Mouse (Mus musculus) adrenal gland, adult 8-10 months (tissue): ENCODE measurements at regions not wholly inside any gene's neighbourhood (a gene's known extent, or its start where the extent isn't known, plus 50 kb on each side); places are given as distances from the start of the nearest gene placed in this dataset.

Source experiments
- DNase-seq: peaks from one replicate; pipeline ENCODE4 v3.0.0; 2022

DNA sequence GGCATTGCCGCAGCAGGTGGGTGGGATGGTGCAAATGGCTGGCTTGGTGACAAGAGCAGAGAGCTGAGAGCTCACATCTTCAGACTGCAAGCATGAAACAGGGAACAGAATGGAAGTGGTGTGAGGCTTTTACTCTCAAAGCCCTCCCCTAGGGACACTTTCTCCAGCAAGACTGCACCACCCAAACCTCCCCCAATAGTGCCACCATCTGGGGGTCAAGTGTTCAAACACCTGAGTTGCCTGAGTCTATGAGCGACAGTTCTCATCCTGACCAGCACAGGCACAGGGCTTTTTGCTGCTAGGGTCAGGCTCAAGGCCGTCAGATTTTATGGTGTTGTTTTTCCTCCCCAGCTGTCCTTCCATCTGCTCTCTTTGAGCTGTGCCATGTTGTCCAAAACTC is 337.9 kb upstream of the Eif4g2 start:
- no peak for DNase-seq

DNA sequence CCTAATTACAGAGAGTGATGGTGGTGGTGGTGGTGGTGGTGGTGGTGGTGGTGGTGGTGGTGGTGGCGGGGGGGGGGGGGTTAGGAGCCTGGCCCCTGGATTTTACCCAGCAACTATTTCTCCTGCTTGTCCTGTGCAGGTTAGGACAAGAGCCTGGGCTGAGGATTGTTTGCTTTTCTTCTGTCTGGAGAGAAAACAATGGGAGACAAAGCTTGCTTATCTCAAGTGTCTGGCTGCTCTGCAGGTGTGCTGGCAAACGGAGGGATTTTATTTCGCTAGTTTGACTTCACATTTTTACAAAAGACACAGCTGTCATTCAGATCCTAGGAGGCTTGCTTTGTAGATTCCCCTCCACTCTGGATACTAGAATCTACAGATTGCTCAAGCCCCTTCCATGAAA is 334.9 kb upstream of the Eif4g2 start:
- no peak for DNase-seq

GRCm38 (mm10) chr7:111416061-111416460 is 333.2 kb upstream of the Eif4g2 start:
- DNase-seq: no peak

DNA sequence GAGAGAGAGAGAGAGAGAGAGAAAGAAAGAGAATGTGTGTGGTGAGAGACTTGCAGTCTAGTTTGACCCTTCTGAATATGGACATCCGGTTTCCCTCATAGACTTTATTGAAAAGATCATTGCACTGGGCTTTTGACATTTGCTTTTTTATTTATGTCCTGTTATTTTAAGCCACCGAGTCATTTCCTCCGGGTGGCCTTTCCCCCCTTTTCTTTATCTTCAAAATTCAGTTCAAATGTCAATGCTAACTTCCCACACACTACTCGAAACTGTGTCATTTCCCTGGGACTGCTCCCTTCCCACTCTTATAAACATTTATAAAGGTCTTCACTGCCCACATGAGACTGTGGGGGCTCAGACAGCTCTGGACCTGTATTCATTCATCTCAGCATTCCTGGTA is 330.9 kb upstream of the Eif4g2 start:
- DNase-seq: peak; percentile 11

GRCm38 (mm10) chr7:111412957-111413356 is 330.1 kb upstream of the Eif4g2 start:
- no peak for DNase-seq

- no peak for DNase-seq
Observed at GRCm38 (mm10) chr7:111411386-111411960, 328.6 kb upstream of the Eif4g2 start.

- DNase-seq: no peak
Observed at GRCm38 (mm10) chr7:111395972-111396371, 313.1 kb upstream of the Eif4g2 start.

GRCm38 (mm10) chr7:111395111-111395510 is 312.3 kb upstream of the Eif4g2 start:
- no peak for DNase-seq

GRCm38 (mm10) chr7:111393846-111394245 is 311.0 kb upstream of the Eif4g2 start:
- no peak for DNase-seq

- no peak for DNase-seq
Observed at GRCm38 (mm10) chr7:111389690-111390089, 306.9 kb upstream of the Eif4g2 start.

- DNase-seq: no peak
Observed at GRCm38 (mm10) chr7:111374534-111374933, 291.7 kb upstream of the Eif4g2 start.

DNA sequence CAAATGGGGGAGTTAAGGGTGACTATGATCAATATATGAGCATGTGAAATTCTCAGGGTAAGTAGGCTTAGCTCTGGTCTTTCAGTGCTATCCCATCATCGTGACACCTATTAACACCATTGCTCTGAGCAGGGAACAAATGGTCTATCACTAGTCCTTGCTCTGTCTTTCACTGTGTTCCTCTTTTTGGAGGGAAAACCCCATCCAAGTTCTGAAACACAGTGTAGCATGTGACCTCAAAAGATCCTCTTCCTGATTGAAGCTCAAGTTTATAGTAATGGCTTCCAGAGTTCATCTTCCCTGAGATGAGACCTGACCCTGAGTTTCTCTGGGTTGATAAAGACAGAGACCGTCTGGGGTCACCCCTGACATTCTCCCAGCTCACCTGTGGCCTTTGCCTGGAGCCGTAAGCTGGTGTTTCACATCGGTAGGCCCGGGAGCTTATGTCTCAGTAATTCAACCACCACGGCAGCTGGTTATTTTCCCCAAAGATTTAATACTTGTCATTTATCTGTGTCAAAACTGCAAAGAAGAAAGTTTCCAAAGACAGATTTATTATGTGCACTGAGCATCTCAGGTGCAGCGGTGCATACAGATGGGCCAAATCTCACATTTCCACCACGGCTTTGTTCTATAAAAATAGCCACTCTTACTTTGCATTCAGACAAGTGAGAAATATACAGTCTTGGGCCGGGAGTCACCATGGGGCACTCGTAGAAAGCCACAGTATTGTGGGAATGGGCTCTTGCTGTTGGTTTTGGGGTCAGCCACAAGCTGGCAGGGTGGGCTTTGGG is 290.7 kb upstream of the Eif4g2 start:
- DNase-seq: no peak

- DNase-seq: peak; percentile 85
Observed at GRCm38 (mm10) chr7:111370421-111370887, 287.6 kb upstream of the Eif4g2 start.

GRCm38 (mm10) chr7:111368296-111369004 is 285.6 kb upstream of the Eif4g2 start:
- DNase-seq: no peak

- no peak for DNase-seq
Observed at GRCm38 (mm10) chr7:111366951-111367653, 284.3 kb upstream of the Eif4g2 start.

GRCm38 (mm10) chr7:111365384-111365783 is 282.6 kb upstream of the Eif4g2 start:
- no peak for DNase-seq

DNA sequence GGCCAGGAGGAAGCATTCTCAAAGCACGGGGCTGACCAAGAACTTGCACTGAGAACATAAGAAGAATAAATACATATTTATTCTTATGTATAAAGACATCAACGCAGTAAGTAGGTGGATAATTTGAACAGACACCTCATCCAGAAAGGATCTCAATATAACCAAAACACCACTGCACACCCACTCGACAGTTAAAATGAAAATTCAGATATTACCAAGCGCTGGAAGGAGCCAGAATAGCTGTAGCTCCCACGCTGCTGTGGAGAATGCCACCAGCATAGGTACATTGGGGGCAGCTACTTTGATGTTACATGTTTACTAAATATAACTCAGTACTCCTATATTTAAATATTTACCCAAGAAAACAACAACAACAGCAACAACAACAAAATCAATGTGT is 280.4 kb upstream of the Eif4g2 start:
- DNase-seq: no peak

DNA sequence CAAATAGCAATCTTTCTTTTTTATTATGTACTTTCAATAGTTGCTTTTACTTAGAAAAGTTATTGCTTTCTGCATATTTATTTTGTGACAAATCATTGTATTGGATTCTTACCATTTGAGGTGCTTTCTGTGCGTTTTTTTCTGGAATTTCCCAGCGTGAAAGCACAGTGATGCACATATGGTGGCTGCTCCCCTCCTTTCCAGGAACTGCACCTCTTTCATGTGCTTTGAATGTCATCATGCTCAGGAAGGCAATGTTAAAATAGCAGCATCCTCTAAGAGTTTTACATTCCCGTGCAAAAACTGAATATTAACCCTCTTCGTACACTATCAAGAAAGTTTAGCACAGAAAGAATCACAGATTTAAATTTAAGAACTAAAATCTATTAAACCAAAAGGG is 279.8 kb upstream of the Eif4g2 start:
- no peak for DNase-seq

- DNase-seq: no peak
Observed at GRCm38 (mm10) chr7:111355088-111355656, 272.3 kb upstream of the Eif4g2 start.

DNA sequence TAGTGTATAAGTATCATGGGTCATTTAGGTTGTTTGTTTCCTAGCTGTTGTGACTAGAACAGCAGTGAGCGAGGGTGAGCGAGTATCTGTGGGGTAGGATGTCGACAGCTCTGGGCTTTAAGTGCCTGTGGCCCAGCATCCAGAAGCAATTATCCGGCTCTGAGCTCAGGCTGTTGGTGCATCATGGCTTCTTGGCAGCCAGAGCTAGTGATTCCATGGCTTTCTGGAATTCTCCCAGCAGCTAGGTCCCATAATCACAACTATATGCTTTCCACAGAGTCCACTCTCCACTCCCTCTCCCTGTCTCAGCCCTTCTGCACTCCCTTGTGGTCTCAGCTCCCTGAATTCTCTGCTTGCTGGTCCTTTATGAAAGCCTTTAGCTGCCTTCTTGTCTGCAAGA is 271.2 kb upstream of the Eif4g2 start:
- no peak for DNase-seq

DNA sequence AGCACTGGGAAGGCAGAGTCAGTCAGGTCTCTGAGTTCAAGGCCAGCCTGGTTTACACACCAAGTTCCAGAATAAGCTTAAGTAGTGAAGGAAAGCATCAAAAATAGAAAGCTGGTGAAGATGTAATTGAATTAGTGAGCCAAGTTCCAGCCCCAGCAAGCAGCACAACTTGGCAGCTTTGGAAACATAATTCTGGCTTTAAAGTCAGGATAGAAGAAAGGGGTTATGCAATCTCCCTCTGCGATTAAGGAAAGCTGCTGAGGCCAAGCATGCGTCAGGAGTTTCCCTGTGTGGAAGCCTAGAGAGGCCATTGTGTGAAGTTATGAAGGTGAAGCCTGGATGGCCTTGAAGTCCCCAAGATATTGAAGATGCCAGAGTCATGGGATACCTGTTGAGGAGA is 269.3 kb upstream of the Eif4g2 start:
- DNase-seq: no peak

DNA sequence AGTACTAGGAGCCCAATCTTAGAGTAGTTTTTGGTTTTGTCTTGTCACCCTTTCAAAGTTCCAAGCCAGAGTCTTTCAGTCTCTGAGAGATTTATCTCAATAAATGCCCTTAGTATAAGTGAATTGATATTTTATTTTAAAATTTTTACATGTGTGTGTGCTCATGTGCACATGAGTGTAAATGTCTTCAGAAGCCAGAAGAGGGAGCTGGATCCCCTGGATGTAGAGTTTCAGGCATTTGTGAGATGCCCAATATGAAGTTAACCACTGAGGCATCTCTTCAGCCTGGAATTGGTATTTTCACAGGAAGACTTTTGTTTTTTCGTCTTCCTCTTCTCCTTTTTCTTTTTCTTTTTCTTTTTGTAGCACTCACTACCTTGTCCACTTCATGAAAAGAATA is 262.3 kb upstream of the Eif4g2 start:
- DNase-seq: no peak

DNA sequence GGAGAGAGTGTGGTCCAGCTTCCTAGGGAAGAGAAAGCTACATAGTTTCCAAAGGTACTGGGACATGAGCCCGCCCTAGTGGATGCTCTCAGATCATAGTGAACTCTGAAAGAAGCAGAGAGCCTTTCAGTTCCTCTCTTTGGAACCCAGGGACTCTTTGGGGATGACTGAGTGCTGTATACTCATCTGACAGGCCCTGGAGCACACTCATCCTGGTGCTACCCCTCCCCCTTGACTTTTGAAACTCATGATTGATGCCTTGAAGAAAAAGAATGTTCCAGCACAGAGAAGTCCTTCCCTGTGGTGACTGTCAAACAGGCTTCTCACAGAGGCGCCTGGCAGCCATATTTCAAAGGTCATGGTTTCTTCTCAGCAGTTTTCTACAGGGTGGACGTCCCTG is 254.2 kb upstream of the Eif4g2 start:
- no peak for DNase-seq
